Mouse (Mus musculus) effector memory CD4-positive, alpha-beta T cell, adult 5 months (primary cell): Measurements from ENCODE around the gene Spag4. TPM values are rescaled to one million over a fixed set of nuclear protein-coding genes. Genes with fewer than 3 reads are reported as not detected.

Source experiments
- polyA plus RNA-seq: library from polyadenylated mRNA; unstranded; fragments of 100-300 nt; shearing (Covaris generic); gene quantifications from one replicate; pipeline ENCODE4 v1.2.1, GENCODE M21; 2017

Gene Spag4
- 4.3 TPM for polyA plus RNA-seq

DNA sequence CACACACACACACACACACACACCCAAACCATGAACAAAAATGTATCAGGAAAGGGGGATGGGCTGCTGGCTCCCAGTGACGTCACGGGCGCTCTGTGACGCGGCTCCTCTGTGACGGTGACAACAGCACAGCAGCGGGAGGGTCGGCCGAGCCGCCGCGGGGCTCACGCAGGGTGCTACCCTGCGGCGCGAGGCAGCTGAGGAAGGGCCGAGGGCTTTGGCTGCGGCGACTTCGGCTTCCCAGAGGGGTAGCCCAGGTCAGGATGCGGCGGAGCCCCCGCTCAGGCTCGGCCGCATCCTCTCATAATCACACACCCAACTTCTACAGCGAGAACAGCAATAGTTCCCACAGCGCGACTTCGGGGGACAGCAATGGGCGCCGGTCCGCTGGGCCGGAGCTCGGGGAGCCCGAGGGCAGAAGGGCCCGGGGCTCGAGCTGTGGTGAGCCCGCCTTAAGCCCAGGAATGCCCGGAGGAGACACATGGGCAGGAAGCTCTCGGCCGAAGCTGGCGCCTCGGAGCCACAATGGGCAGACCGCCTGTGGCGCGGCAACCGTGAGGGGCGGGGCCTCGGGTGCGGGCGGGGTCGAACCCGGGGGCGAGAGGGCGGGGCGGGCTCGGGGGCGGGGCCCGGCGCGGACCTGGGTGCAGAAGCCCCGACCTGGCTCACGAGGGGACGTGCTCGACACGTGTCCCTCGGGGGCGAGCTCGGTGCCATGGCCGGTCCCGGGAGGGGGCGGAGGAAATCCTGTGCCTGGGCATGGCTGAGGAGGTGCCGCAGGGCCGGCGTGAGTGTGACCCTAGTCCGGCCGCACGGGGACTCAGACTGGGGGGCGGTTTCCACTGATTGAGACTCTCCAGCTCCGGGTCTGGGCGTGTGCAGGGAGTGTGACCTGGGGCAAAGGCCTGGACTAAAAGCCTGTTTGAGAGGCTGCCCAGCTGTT, at the start of gene Spag4:
TSS of gene Spag4 (plus strand) at position 77 of the 943 bp plus-strand sequence.

GRCm38 (mm10) chr2:156052816-156053215, 12.2 kb upstream of the Spag4 start, which contains the start of gene Fer1l4:
Gene Fer1l4 (minus strand): TSS chr2:156052947.

GRCm38 (mm10) chr2:156111358-156112079, 46.5 kb downstream of the Spag4 start, which contains the start of the genes Cpne1 and Rbm12:
Gene Cpne1 (minus strand): TSS chr2:156111965.
Gene Rbm12 (minus strand): TSS chr2:156111978.

Other genes starting within 250 kb of the Spag4 start
- 40.6 TPM for gene BC029722, start 245.7 kb upstream of the Spag4 start, polyA plus RNA-seq
- gene Eif6, start 238.2 kb upstream of the Spag4 start, polyA plus RNA-seq, result 159 TPM
- gene Fam83c, start 230.3 kb upstream of the Spag4 start, polyA plus RNA-seq, result not detected
- gene Uqcc1, start 134.9 kb upstream of the Spag4 start, polyA plus RNA-seq, result 31.1 TPM
- gene Gm15557, start 124.4 kb upstream of the Spag4 start, polyA plus RNA-seq, result not detected
- gene Gdf5, start 119.8 kb upstream of the Spag4 start, polyA plus RNA-seq, result not detected
- gene Cep250, start 108.7 kb upstream of the Spag4 start, polyA plus RNA-seq, result 21.9 TPM
- 1.2 TPM for gene 6430550D23Rik, start 57.2 kb upstream of the Spag4 start, polyA plus RNA-seq
- 105 TPM for gene Ergic3, start 57.1 kb upstream of the Spag4 start, polyA plus RNA-seq
- gene Fer1l4, start 12.2 kb upstream of the Spag4 start, polyA plus RNA-seq, result not detected
- 60.0 TPM for gene Cpne1, start 46.8 kb downstream of the Spag4 start, polyA plus RNA-seq
- 52.0 TPM for gene Rbm12, start 46.8 kb downstream of the Spag4 start, polyA plus RNA-seq
- 29.0 TPM for gene Gm28036, start 61.9 kb downstream of the Spag4 start, polyA plus RNA-seq
- gene Romo1, start 78.9 kb downstream of the Spag4 start, polyA plus RNA-seq, result 128 TPM
- gene Nfs1, start 79.0 kb downstream of the Spag4 start, polyA plus RNA-seq, result 33.4 TPM
- 1,812 TPM for gene Rbm39, start 115.1 kb downstream of the Spag4 start, polyA plus RNA-seq
- 63.6 TPM for gene Phf20, start 131.3 kb downstream of the Spag4 start, polyA plus RNA-seq
- 5.3 TPM for gene Cnbd2, start 247.1 kb downstream of the Spag4 start, polyA plus RNA-seq
- gene Scand1, start 247.5 kb downstream of the Spag4 start, polyA plus RNA-seq, result 74.1 TPM